Mouse (Mus musculus) hindbrain, embryonic 11.5 days (tissue): ENCODE results near the gene Il1f5. TPM values are rescaled to one million over a fixed set of nuclear protein-coding genes. Genes with fewer than 3 reads are reported as not detected.

Source experiments
- ATAC-seq: fragments of 200-750 bp; cut with Nextera tagmentation; 2 replicates; pipeline ENCODE4 v1.8.0; 2017; ENCODE audit warnings: mild to moderate bottlenecking, moderate TSS enrichment, moderate library complexity; ENCODE audit not compliant: low FRiP score
- DNase-seq: peaks from one replicate; pipeline ENCODE4 v3.0.0-alpha.2; 2015; ENCODE audit warnings: low spot score
- H3K27ac ChIP-seq: fragments of 300-500 bp; sonication (generic); 2 replicates; pipeline ENCODE4 v1.5.1; 2014; ENCODE audit warnings: mild to moderate bottlenecking, low read depth, low read length
- H3K27me3 ChIP-seq: fragments of 300-500 bp; sonication (generic); 2 replicates; pipeline ENCODE4 v1.6.1; 2014; ENCODE audit warnings: mild to moderate bottlenecking, low read length, moderate library complexity, mixed read lengths; ENCODE audit not compliant: control insufficient read depth, insufficient read depth
- H3K36me3 ChIP-seq: fragments of 300-500 bp; sonication (generic); 2 replicates; pipeline ENCODE4 v1.6.1; 2014; ENCODE audit warnings: mild to moderate bottlenecking, low read length, moderate library complexity, mixed read lengths; ENCODE audit not compliant: control insufficient read depth, insufficient read depth
- H3K4me1 ChIP-seq: fragments of 300-500 bp; sonication (generic); replicated peaks from 2 replicates; pipeline ENCODE4 v1.6.1; 2014; ENCODE audit warnings: low read length, mixed read lengths; ENCODE audit not compliant: control insufficient read depth, insufficient read depth
- H3K4me2 ChIP-seq: fragments of 300-500 bp; sonication (generic); replicated peaks from 2 replicates; pipeline ENCODE4 v1.6.1; 2014; ENCODE audit warnings: mild to moderate bottlenecking, low read depth, low read length
- H3K4me3 ChIP-seq: fragments of 300-500 bp; sonication (generic); 2 replicates; pipeline ENCODE4 v1.5.1; 2014; ENCODE audit warnings: low read depth, low read length
- H3K9ac ChIP-seq: fragments of 300-500 bp; sonication (generic); 2 replicates; pipeline ENCODE4 v1.6.1; 2014; ENCODE audit warnings: low read depth, low read length
- H3K9me3 ChIP-seq: fragments of 300-500 bp; sonication (generic); 2 replicates; pipeline ENCODE4 v1.6.1; 2016; ENCODE audit warnings: low read length; ENCODE audit not compliant: control insufficient read depth
- WGBS: fragments of 180-500 bp; shearing (Covaris S2); extraction: QIAGEN DNeasy Blood & Tissue Kit; methylation state at CpG from one replicate; pipeline ENCODE4 v1.1.7; 2014; 5-methylcytosine and 5-hydroxymethylcytosine counted together
- polyA plus RNA-seq: library from polyadenylated mRNA; unstranded; fragments of >200 nt; fragmentation: Nextera tagmentation; extraction: Ambion mirVana; gene quantifications from 2 replicates; pipeline ENCODE4 v1.2.1, GENCODE M21; 2014

The Il1f5 gene
- polyA plus RNA-seq, 1 experiment from 2014 or later, result not detected

GRCm38 (mm10) chr2:24316919-24317318, 40.2 kb downstream of the Il1f5 start:
- DNase-seq, result no peak
- ATAC-seq, result no peak
- no peak overlapping the region for H3K9ac ChIP-seq
- H3K4me2 ChIP-seq, result no peak overlapping the region
- no peak overlapping the region for H3K4me3 ChIP-seq
- no peaks in the 10 kb centered on the region for H3K36me3 ChIP-seq
- H3K27ac ChIP-seq, result no peak overlapping the region
- H3K9me3 ChIP-seq, result no peaks in the 10 kb centered on the region
- H3K4me1 ChIP-seq, result no peaks in the 10 kb centered on the region
- no peaks in the 10 kb centered on the region for H3K27me3 ChIP-seq
- WGBS, result 85% methylated on average over 1 of the region's 1 CpGs

DNA sequence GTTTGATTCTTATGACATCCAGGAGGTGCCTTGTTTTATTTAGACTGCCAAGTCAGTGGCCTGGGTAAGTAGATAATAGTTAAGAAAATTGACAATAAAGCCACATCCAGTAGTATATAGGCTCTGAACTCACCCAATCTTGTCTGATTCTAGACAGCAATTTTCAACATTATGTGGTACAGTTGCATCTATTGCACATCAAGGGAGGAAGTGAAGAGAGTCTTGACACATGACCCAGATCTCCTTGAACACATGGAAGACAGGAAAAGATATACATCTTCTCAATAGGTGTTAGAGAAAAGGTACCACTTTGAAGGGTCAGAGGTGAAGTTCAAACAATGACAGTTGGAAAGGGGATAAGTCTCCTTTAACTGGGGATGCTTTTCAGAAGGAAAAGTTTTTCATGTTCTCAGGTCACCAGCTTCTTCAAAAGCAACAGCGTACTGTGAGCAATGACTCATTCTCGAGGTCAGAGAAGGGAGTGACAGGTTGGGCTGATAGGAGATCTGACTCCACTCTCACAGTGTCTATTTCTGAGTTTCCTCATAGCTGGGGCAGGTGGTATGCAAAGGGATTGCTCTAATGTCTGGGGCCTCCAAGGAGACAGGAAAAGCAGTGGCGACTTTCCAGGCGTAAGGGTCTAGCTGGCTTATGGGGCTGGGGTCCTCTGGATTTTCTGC, 41.3 kb downstream of the Il1f5 start:
- Histone ChIP-seq H3K9me3 (no peaks in the 10 kb centered on the region), H3K36me3 (no peaks in the 10 kb centered on the region), H3K27ac (no peak overlapping the region), H3K4me2 (no peak overlapping the region), H3K9ac (no peak overlapping the region), H3K4me3 (no peak overlapping the region), H3K4me1 (no peaks in the 10 kb centered on the region), H3K27me3 (no peaks in the 10 kb centered on the region)
- DNase-seq (no peak), ATAC-seq (no peak)
- WGBS, result 85% methylated on average over 4 of the region's 4 CpGs

Other genes with a start within 250 kb of the Il1f5 start
- 1.0 and 1.6 TPM in 2 replicates for gene Hnmt, start 227.6 kb upstream of the Il1f5 start, polyA plus RNA-seq
- not detected in 2 replicates for gene Tbpl2, start 180.4 kb upstream of the Il1f5 start, polyA plus RNA-seq
- gene Il1f8, start 123.8 kb upstream of the Il1f5 start, polyA plus RNA-seq, result not detected in 2 replicates
- gene Il1f9, start 90.5 kb upstream of the Il1f5 start, polyA plus RNA-seq, result not detected in 2 replicates
- gene Il1f6, start 61.5 kb upstream of the Il1f5 start, polyA plus RNA-seq, result not detected in 2 replicates
- gene Il1f10, start 14.2 kb downstream of the Il1f5 start, polyA plus RNA-seq, result not detected in 2 replicates
- not detected in 2 replicates for gene Il1rn, start 59.9 kb downstream of the Il1f5 start, polyA plus RNA-seq
- 0.45 and 0.46 TPM in 2 replicates for gene Psd4, start 90.6 kb downstream of the Il1f5 start, polyA plus RNA-seq
- gene Pax8, start 198.6 kb downstream of the Il1f5 start, polyA plus RNA-seq, result 23.2 and 25.5 TPM in 2 replicates